Mouse (Mus musculus) embryonic fibroblast, embryonic 13.5 days (primary cell): ENCODE measurements around the gene Tctex1d2. TPM values are rescaled to one million over a fixed set of nuclear protein-coding genes. Genes with fewer than 3 reads are reported as not detected.

Source experiments
- H3K27ac ChIP-seq: 2 replicates; pipeline ENCODE4 v1.5.1; 2012; ENCODE audit warnings: low read length, control low read depth, inconsistent platforms; ENCODE audit not compliant: insufficient read depth
- H3K4me1 ChIP-seq: 2 replicates; pipeline ENCODE4 v1.6.1; 2011; ENCODE audit warnings: low read length; ENCODE audit not compliant: control insufficient read depth, insufficient read depth
- H3K4me3 ChIP-seq: 2 replicates; pipeline ENCODE4 v1.5.1; 2011; ENCODE audit warnings: mild to moderate bottlenecking, control low read depth, low read length; ENCODE audit not compliant: insufficient read depth
- CTCF ChIP-seq: IDR thresholded peaks from 2 replicates; pipeline ENCODE4 v1.5.1; 2011; ENCODE audit warnings: mild to moderate bottlenecking, control low read depth, low read length, moderate library complexity, borderline replicate concordance; ENCODE audit not compliant: insufficient read depth
- POLR2A ChIP-seq: IDR thresholded peaks from 2 replicates; pipeline ENCODE4 v1.6.1; 2011; ENCODE audit warnings: low read depth, mild to moderate bottlenecking, control low read depth, low read length, moderate library complexity
- polyA plus RNA-seq: library from polyadenylated mRNA; stranded (reverse); fragments of >200 nt; gene quantifications from 2 replicates; pipeline ENCODE4 v1.2.4, GENCODE M21; 2011; ENCODE audit warnings: low read depth; ENCODE audit not compliant: missing spikeins, insufficient read length

Tctex1d2 gene
- polyA plus RNA-seq, 1 experiment, result 21.1 TPM

GRCm38 (mm10) chr16:32461713-32462112 lies 42.2 kb downstream of the Tctex1d2 start:
- TF ChIP-seq POLR2A (no peak), CTCF (no peak)
- Histone ChIP-seq H3K4me1 (no peaks in the 10 kb centered on the region; the same call in 1 of the 2 replicates), H3K27ac (no peak overlapping the region), H3K4me3 (no peak overlapping the region)

DNA sequence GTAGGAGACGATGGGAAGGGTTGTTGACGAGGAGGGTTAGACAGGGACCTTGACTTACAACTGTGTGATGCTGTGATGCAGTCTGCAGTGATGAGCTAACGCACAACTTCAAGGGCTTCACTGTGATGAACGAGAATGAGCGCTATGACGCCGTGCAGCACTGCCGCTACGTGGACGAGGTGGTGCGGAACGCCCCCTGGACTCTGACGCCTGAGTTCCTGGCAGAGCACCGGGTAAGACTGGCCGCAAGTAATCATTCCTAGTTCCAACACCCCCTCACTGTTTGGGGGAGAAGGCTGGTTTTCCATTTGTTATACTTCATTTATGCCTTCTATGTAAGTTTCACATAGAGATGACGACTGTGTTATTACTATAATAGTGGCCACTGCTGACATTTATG lies 43.4 kb downstream of the Tctex1d2 start:
- TF ChIP-seq CTCF (no peak), POLR2A (no peak)

GRCm38 (mm10) chr16:32463426-32463825 lies 43.9 kb downstream of the Tctex1d2 start:
- no peaks in the 10 kb centered on the region for H3K4me1 ChIP-seq
- no peak overlapping the region for H3K27ac ChIP-seq
- no peak overlapping the region for H3K4me3 ChIP-seq
- no peak for TF ChIP-seq CTCF
- no peak for TF ChIP-seq POLR2A

More for the DNA sequence above, 43.4 kb downstream of the Tctex1d2 start:
- no peak overlapping the region for H3K27ac ChIP-seq
- H3K4me3 ChIP-seq, result no peak overlapping the region
- H3K4me1 ChIP-seq, result no peaks in the 10 kb centered on the region; the same call in 1 of the 2 replicates

GRCm38 (mm10) chr16:32464908-32465307 lies 45.4 kb downstream of the Tctex1d2 start:
- no peak overlapping the region for H3K4me3 ChIP-seq
- H3K27ac ChIP-seq, result no peak overlapping the region
- TF ChIP-seq CTCF (no peak), POLR2A (no peak)
- no peaks in the 10 kb centered on the region for H3K4me1 ChIP-seq

DNA sequence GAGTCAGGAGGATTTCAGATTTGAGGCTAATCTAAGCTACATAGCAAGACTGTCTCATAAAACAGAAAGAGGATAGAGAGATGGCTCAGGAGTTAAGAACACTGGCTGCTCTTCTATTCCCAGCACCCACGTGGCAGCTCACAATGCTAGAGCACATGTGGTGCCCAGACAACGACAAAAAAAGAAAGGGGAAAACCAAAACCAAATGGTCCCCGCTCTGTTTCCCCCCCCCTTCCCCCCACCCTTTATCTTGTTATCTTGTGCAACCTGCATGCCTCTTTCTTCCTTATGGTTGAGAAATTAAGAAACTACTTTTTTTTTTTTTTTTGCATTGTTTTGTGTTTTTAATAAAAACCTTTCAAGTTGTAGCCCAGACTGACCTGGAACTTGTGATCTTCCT lies 49.0 kb downstream of the Tctex1d2 start:
- Histone ChIP-seq H3K4me3 (no peak overlapping the region), H3K27ac (no peak overlapping the region)

GRCm38 (mm10) chr16:32469404-32470105 lies 50.1 kb downstream of the Tctex1d2 start:
- Histone ChIP-seq H3K4me1 (no peaks in the 10 kb centered on the region), H3K27ac (no peak overlapping the region), H3K4me3 (no peak overlapping the region)
- TF ChIP-seq POLR2A (no peak), CTCF (no peak)

More for the DNA sequence above, 49.0 kb downstream of the Tctex1d2 start:
- H3K4me1 ChIP-seq, result no peaks in the 10 kb centered on the region
- TF ChIP-seq CTCF (no peak), POLR2A (no peak)

DNA sequence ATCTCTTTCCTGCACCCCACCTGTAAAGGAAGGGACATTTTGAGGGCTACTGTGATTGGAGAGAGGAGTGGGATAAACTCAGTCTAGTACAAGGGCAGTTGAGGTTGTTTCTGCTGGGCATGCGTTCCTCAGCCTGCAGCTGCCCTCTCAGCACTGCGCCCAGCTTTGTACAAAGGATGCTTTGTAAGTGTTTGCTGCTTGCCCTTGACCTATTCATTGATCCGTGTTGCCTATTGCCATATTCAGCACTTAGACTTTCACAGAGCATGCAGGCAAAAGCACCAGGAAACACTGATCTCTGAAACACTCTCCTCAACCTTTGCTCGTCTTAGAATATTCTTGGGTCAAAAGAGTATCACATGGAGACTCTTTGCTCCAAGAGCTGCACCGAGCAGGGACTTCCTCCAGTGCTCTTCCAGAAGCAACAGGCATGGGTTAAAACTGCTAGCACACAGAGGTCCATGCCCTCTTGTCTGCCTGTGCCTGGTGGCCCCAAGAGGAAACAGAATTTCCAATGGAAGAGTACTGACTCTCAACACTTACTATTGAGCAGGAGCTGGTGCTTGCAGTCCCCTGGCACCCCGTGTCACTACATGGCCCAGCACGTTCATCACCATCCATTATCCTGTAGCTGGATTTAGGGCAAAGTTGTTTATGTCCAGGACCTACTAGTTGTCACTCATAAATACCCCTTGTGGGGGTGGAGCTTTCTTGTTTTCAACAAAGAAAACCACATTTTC lies 52.9 kb downstream of the Tctex1d2 start:
- Histone ChIP-seq H3K4me3 (no peak overlapping the region), H3K27ac (no peak overlapping the region), H3K4me1 (no peaks in the 10 kb centered on the region)
- TF ChIP-seq POLR2A (no peak), CTCF (no peak)

- H3K27ac ChIP-seq, result no peak overlapping the region
- TF ChIP-seq CTCF, result no peak
- no peak for TF ChIP-seq POLR2A
- H3K4me1 ChIP-seq, result no peaks in the 10 kb centered on the region
- H3K4me3 ChIP-seq, result no peak overlapping the region
Observed at GRCm38 (mm10) chr16:32477315-32477714, 57.8 kb downstream of the Tctex1d2 start.

Other genes with a start within 250 kb of the Tctex1d2 start
- not detected in 2 replicates for gene Bex6, start 239.9 kb upstream of the Tctex1d2 start, polyA plus RNA-seq
- gene Fbxo45, start 172.5 kb upstream of the Tctex1d2 start, polyA plus RNA-seq, result 12.4 and 16.1 TPM in 2 replicates
- 11.1 and 11.3 TPM in 2 replicates for gene Wdr53, start 172.5 kb upstream of the Tctex1d2 start, polyA plus RNA-seq
- gene Smco1, start 148.2 kb upstream of the Tctex1d2 start, polyA plus RNA-seq, result not detected in 2 replicates
- 20.2 and 27.4 TPM in 2 replicates for gene Rnf168, start 142.2 kb upstream of the Tctex1d2 start, polyA plus RNA-seq
- gene Ubxn7, start 87.4 kb upstream of the Tctex1d2 start, polyA plus RNA-seq, result 36.6 and 37.7 TPM in 2 replicates
- not detected in 2 replicates for gene Tm4sf19, start 19.2 kb upstream of the Tctex1d2 start, polyA plus RNA-seq
- 43.6 and 45.2 TPM in 2 replicates for gene Pcyt1a, start 11.2 kb downstream of the Tctex1d2 start, polyA plus RNA-seq
- gene Slc51a, start 68.2 kb downstream of the Tctex1d2 start, polyA plus RNA-seq, result 0.19 TPM in 1 of 2 replicates, not detected in the other
- gene Zdhhc19, start 76.6 kb downstream of the Tctex1d2 start, polyA plus RNA-seq, result not detected in 2 replicates
- 38.0 and 44.5 TPM in 2 replicates for gene Tfrc, start 189.2 kb downstream of the Tctex1d2 start, polyA plus RNA-seq
- 92.4 and 144 TPM in 2 replicates for gene Tnk2, start 224.2 kb downstream of the Tctex1d2 start, polyA plus RNA-seq